Mouse (Mus musculus) MEL-GATA-1-ER (cell line): ENCODE results near the gene Cnga3.

ENCODE experiments used
- DNase-seq: peaks from one replicate; pipeline ENCODE4 v3.0.0-alpha.2; 2012; ENCODE audit warnings: low read depth; ENCODE audit errors: extremely low read depth

The Cnga3 gene

GRCm38 (mm10) chr1:37272464-37272863 lies 58.2 kb downstream of the Cnga3 start:
- peak; percentile 45 for DNase-seq

- no peak for DNase-seq
Measured at GRCm38 (mm10) chr1:37286556-37286955, 72.3 kb downstream of the Cnga3 start.

GRCm38 (mm10) chr1:37287748-37288147 lies 73.5 kb downstream of the Cnga3 start:
- DNase-seq, result no peak

GRCm38 (mm10) chr1:37288181-37288935 lies 74.1 kb downstream of the Cnga3 start:
- no peak for DNase-seq

GRCm38 (mm10) chr1:37288941-37289340 lies 74.7 kb downstream of the Cnga3 start:
- DNase-seq, result no peak

- DNase-seq, result no peak
Measured at GRCm38 (mm10) chr1:37296414-37296813, 82.2 kb downstream of the Cnga3 start.

- no peak for DNase-seq
Measured at GRCm38 (mm10) chr1:37298904-37299303, 84.7 kb downstream of the Cnga3 start.

GRCm38 (mm10) chr1:37299540-37300491 lies 85.6 kb downstream of the Cnga3 start, which contains the start of gene Inpp4a:
Gene Inpp4a, plus strand, starts transcription at chr1:37299865.
- DNase-seq, result peak; percentile 72

GRCm38 (mm10) chr1:37300650-37301049 lies 86.4 kb downstream of the Cnga3 start:
- no peak for DNase-seq

GRCm38 (mm10) chr1:37302801-37303200 lies 88.6 kb downstream of the Cnga3 start:
- DNase-seq, result peak; percentile 66

- no peak for DNase-seq
Measured at GRCm38 (mm10) chr1:37305691-37306287, 91.6 kb downstream of the Cnga3 start.

- DNase-seq, result no peak
Measured at GRCm38 (mm10) chr1:37307586-37307985, 93.4 kb downstream of the Cnga3 start.

- no peak for DNase-seq
Measured at GRCm38 (mm10) chr1:37308021-37308742, 93.9 kb downstream of the Cnga3 start.

- no peak for DNase-seq
Measured at GRCm38 (mm10) chr1:37308743-37309100, 94.5 kb downstream of the Cnga3 start.

GRCm38 (mm10) chr1:37309939-37310515 lies 95.8 kb downstream of the Cnga3 start:
- no peak for DNase-seq
